Mouse (Mus musculus): ENCODE measurements around the gene Tmcc3. TPM values are rescaled to one million over a fixed set of nuclear protein-coding genes. Genes with fewer than 3 reads are reported as not detected.
A peak's percentile ranks its signal among the peaks of the same experiment; 100 is the strongest.

Gene Tmcc3
- total RNA-seq, 2 experiments from 2014 or later: 40.5 to 41.4 TPM

GRCm38 (mm10) chr10:94356504-94357169, 44.9 kb downstream of the Tmcc3 start:
- DNase-seq (ENCODE audit: low spot score in 2 of 2): no peak

- no peak for DNase-seq (ENCODE audit: low spot score in 2 of 2)
These were observed 48.9 kb downstream of the Tmcc3 start for GRCm38 (mm10) chr10:94360664-94361063.

GRCm38 (mm10) chr10:94371293-94371692, 59.5 kb downstream of the Tmcc3 start:
- DNase-seq (ENCODE audit: low spot score in 2 of 2): peak in 1 of 2 experiments; percentile 36

GRCm38 (mm10) chr10:94376941-94377340, 65.2 kb downstream of the Tmcc3 start:
- no peak for DNase-seq (ENCODE audit: low spot score in 2 of 2)

GRCm38 (mm10) chr10:94377844-94378243, 66.1 kb downstream of the Tmcc3 start:
- DNase-seq (ENCODE audit: low spot score in 2 of 2): peak in 1 of 2 experiments; percentile 32

- DNase-seq (ENCODE audit: low spot score in 2 of 2): peak; percentile 76 to 89
These were observed 66.6 kb downstream of the Tmcc3 start for GRCm38 (mm10) chr10:94378383-94378782.

- DNase-seq (ENCODE audit: low spot score in 2 of 2): no peak
These were observed 68.3 kb downstream of the Tmcc3 start for GRCm38 (mm10) chr10:94380082-94380481.

- no peak for DNase-seq (ENCODE audit: low spot score in 2 of 2)
These were observed 69.1 kb downstream of the Tmcc3 start for GRCm38 (mm10) chr10:94380662-94381392.

- no peak for DNase-seq (ENCODE audit: low spot score in 2 of 2)
These were observed 69.6 kb downstream of the Tmcc3 start for GRCm38 (mm10) chr10:94381393-94381740.

GRCm38 (mm10) chr10:94382618-94383017, 70.9 kb downstream of the Tmcc3 start:
- no peak for DNase-seq (ENCODE audit: low spot score in 2 of 2)

- no peak for DNase-seq (ENCODE audit: low spot score in 2 of 2)
These were observed 71.8 kb downstream of the Tmcc3 start for GRCm38 (mm10) chr10:94383565-94383964.

- DNase-seq (ENCODE audit: low spot score in 2 of 2): no peak
These were observed 77.5 kb downstream of the Tmcc3 start for GRCm38 (mm10) chr10:94389219-94389618.

- DNase-seq (ENCODE audit: low spot score in 2 of 2): no peak
These were observed 79.3 kb downstream of the Tmcc3 start for GRCm38 (mm10) chr10:94391049-94391448.

- DNase-seq (ENCODE audit: low spot score in 2 of 2): no peak
These were observed 82.5 kb downstream of the Tmcc3 start for GRCm38 (mm10) chr10:94394286-94394685.

- peak; percentile 19 to 54 for DNase-seq (ENCODE audit: low spot score in 2 of 2)
These were observed 86.3 kb downstream of the Tmcc3 start for GRCm38 (mm10) chr10:94397833-94398596.

GRCm38 (mm10) chr10:94400895-94401294, 89.1 kb downstream of the Tmcc3 start:
- no peak for DNase-seq (ENCODE audit: low spot score in 2 of 2)

GRCm38 (mm10) chr10:94405456-94405855, 93.7 kb downstream of the Tmcc3 start:
- DNase-seq (ENCODE audit: low spot score in 2 of 2): no peak

GRCm38 (mm10) chr10:94406821-94407220, 95.1 kb downstream of the Tmcc3 start:
- no peak for DNase-seq (ENCODE audit: low spot score in 2 of 2)

GRCm38 (mm10) chr10:94408356-94409146, 96.8 kb downstream of the Tmcc3 start:
- DNase-seq (ENCODE audit: low spot score in 2 of 2): peak; percentile 77 to 91

- DNase-seq (ENCODE audit: low spot score in 2 of 2): peak in 1 of 2 experiments; percentile 49
These were observed 97.9 kb downstream of the Tmcc3 start for GRCm38 (mm10) chr10:94409661-94410060.

- DNase-seq (ENCODE audit: low spot score in 2 of 2): no peak
These were observed 99.8 kb downstream of the Tmcc3 start for GRCm38 (mm10) chr10:94411594-94411993.
